Mouse (Mus musculus) hindbrain, embryonic 16.5 days (tissue): Measurements from ENCODE around the gene Cnp. TPM values are rescaled to one million over a fixed set of nuclear protein-coding genes. Genes with fewer than 3 reads are reported as not detected.

Experiments used
- ATAC-seq: fragments of 200-750 bp; cut with Nextera tagmentation; 2 replicates; pipeline ENCODE4 v1.8.0; 2017; ENCODE audit warnings: moderate TSS enrichment, moderate library complexity
- H3K27ac ChIP-seq: fragments of 300-500 bp; sonication (generic); 2 replicates; pipeline ENCODE4 v1.5.1; 2014; ENCODE audit warnings: low read depth, mild to moderate bottlenecking, control low read depth, low read length, moderate library complexity
- H3K27me3 ChIP-seq: fragments of 300-500 bp; sonication (generic); replicated peaks from 2 replicates; pipeline ENCODE4 v1.6.1; 2014; ENCODE audit warnings: low read length; ENCODE audit not compliant: control insufficient read depth, insufficient read depth
- H3K36me3 ChIP-seq: fragments of 300-500 bp; sonication (generic); 2 replicates; pipeline ENCODE4 v1.6.1; 2014; ENCODE audit warnings: mild to moderate bottlenecking, low read length, moderate library complexity, mixed read lengths; ENCODE audit not compliant: control insufficient read depth, insufficient read depth
- H3K4me1 ChIP-seq: fragments of 300-500 bp; sonication (generic); 2 replicates; pipeline ENCODE4 v1.6.1; 2014; ENCODE audit warnings: low read depth, low read length; ENCODE audit not compliant: control insufficient read depth, insufficient read depth
- H3K4me2 ChIP-seq: fragments of 300-500 bp; sonication (generic); 2 replicates; pipeline ENCODE4 v1.6.1; 2014; ENCODE audit warnings: mild to moderate bottlenecking, low read length, control low read depth, moderate library complexity
- H3K4me3 ChIP-seq: fragments of 300-500 bp; sonication (generic); 2 replicates; pipeline ENCODE4 v1.5.1; 2014; ENCODE audit warnings: mild to moderate bottlenecking, low read length, control low read depth, moderate library complexity
- H3K9ac ChIP-seq: fragments of 300-500 bp; sonication (generic); 2 replicates; pipeline ENCODE4 v1.6.1; 2014; ENCODE audit warnings: low read depth, mild to moderate bottlenecking, control low read depth, low read length, moderate library complexity
- H3K9me3 ChIP-seq: fragments of 300-500 bp; sonication (generic); 2 replicates; pipeline ENCODE4 v1.6.1; 2014; ENCODE audit warnings: mild to moderate bottlenecking, low read length, moderate library complexity; ENCODE audit not compliant: control insufficient read depth
- WGBS: fragments of 180-500 bp; shearing (Covaris S2); extraction: QIAGEN DNeasy Blood & Tissue Kit; methylation state at CpG from one replicate; pipeline ENCODE4 v1.1.7; 2014; 5-methylcytosine and 5-hydroxymethylcytosine counted together
- polyA plus RNA-seq: library from polyadenylated mRNA; unstranded; fragments of >200 nt; fragmentation: Nextera tagmentation; extraction: Ambion mirVana; gene quantifications from 2 replicates; pipeline ENCODE4 v1.2.1, GENCODE M21; 2015

Gene Cnp
- polyA plus RNA-seq, 1 experiment from 2014 or later: 85.0 TPM

DNA sequence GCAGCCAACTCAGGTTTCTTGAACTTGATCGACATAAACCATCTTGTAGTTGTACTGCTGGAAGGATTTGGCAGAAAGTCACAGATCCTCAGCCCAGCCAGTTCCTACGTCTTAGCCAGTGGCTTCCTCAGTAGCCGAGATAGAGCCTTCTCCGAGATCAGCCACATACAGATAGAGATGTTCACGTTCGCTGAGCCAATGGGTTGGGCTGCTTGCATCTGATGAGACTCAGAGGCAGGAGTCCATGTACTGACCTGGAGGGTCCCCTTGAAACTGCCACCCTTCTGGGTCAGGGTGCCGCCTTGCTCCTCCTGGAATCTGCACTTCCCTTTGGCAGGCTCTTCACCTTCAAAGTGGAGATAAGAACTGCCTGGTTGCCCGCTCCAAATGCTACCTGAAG is 25.2 kb upstream of the Cnp start:
- no peaks in the 10 kb centered on the region for H3K36me3 ChIP-seq
- peaks cover 12% of the 10 kb centered on the region; the same call in 1 of the 2 replicates for H3K4me1 ChIP-seq
- H3K9ac ChIP-seq: no peak overlapping the region
- no peaks in the 10 kb centered on the region; the same call in 1 of the 2 replicates for H3K27me3 ChIP-seq
- H3K27ac ChIP-seq: no peak overlapping the region
- H3K9me3 ChIP-seq: no peaks in the 10 kb centered on the region
- WGBS: 86% methylated on average over 8 of the region's 8 CpGs
- no peak for ATAC-seq
- H3K4me2 ChIP-seq: no peak overlapping the region
- H3K4me3 ChIP-seq: no peak overlapping the region

DNA sequence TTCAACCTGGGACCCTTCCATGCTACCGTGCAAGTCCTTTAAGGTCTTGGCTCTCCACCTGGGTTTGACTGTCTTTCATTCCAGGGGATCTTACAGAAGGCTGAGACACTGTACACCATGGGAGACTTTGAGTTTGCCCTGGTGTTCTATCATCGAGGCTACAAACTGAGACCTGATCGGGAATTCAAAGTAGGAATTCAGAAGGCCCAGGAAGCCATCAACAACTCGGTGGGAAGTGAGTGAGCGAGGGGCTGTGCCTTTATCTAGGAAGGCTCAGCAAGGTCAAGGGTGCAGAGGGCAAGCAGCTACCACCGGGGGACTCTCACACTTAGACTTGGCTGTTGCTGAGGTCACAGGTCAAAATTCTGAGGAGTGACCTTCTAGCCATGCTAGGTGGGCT is 24.6 kb upstream of the Cnp start:
- H3K4me1 ChIP-seq: peaks cover 8% of the 10 kb centered on the region; the same call in 1 of the 2 replicates
- no peaks in the 10 kb centered on the region; the same call in 1 of the 2 replicates for H3K27me3 ChIP-seq
- no peaks in the 10 kb centered on the region for H3K9me3 ChIP-seq
- H3K4me2 ChIP-seq: no peak overlapping the region
- WGBS: 72% methylated on average over 6 of the region's 6 CpGs
- H3K4me3 ChIP-seq: no peak overlapping the region
- H3K9ac ChIP-seq: no peak overlapping the region
- no peak overlapping the region for H3K27ac ChIP-seq
- H3K36me3 ChIP-seq: no peaks in the 10 kb centered on the region
- ATAC-seq: no peak

DNA sequence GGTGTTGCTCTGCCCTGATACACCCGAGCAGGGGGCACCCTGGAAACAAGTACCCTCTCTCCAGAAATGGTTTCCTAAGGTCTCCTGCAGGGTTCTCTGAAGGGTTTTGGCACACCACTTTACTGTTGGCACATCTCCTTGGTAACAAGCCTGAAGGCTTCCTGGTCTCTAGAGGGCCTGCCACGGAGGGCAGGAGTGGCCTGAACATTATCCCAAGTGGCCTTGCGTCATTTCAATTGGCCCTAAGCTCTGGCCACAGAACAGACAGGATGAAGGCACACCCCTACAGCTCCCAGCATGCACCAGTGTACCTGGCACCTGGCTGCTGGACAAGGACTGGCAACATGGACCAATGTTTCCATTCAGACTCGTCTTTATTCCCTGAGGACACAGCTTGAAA is 21.9 kb upstream of the Cnp start:
- no peaks in the 10 kb centered on the region for H3K4me1 ChIP-seq
- H3K4me2 ChIP-seq: no peak overlapping the region
- H3K9me3 ChIP-seq: no peaks in the 10 kb centered on the region
- no peak for ATAC-seq
- no peaks in the 10 kb centered on the region for H3K27me3 ChIP-seq
- no peaks in the 10 kb centered on the region for H3K36me3 ChIP-seq
- no peak overlapping the region for H3K9ac ChIP-seq
- no peak overlapping the region for H3K27ac ChIP-seq
- 66% methylated on average over 4 of the region's 4 CpGs for WGBS
- no peak overlapping the region for H3K4me3 ChIP-seq

DNA sequence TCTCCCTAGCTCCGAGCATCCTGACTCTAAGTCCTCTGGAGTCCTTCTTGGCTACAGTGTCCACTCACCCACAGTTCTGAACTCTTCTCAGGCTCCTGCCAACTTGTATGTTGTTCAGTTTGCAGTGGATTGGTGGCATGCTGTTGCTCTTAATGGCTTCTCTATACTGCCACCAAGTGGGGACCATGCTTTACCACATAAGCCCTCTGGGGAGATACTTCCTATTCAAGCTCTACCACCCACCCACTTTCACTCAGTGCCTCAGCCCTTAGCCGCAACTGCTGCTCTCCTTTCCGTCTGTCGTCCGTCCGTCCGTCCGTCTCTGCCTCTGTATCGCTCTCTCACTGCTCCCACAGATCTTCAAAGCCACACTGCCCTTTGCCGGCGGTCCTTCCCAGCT is 19.1 kb upstream of the Cnp start:
- no peaks in the 10 kb centered on the region for H3K9me3 ChIP-seq
- H3K4me3 ChIP-seq: no peak overlapping the region
- H3K27ac ChIP-seq: no peak overlapping the region
- H3K27me3 ChIP-seq: no peaks in the 10 kb centered on the region
- H3K36me3 ChIP-seq: no peaks in the 10 kb centered on the region
- WGBS: 20% methylated on average over 11 of the region's 11 CpGs
- no peak for ATAC-seq
- H3K4me2 ChIP-seq: peak overlapping the region; percentile 44
- no peak overlapping the region for H3K9ac ChIP-seq
- H3K4me1 ChIP-seq: no peaks in the 10 kb centered on the region

DNA sequence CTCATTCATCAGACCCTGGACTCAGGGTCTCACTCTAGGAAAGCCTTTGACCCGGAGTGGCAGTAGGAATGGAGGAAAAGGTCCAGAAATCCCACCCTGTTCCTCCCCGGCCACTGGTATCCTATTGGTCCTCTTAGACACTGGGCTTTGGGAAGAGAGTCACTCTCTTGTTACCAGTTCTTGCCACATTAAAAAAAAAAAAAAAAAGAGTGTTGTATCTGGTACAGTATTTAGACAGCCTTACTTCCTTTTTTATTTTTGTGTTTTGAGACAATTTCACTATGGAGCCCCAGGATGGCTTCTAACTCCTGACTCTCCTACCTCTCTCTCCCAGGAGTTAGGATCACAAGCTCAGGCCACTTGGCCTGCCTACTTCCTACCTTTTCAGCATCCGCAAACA is 17.1 kb upstream of the Cnp start:
- Histone ChIP-seq H3K4me3 (no peak overlapping the region), H3K9ac (no peak overlapping the region), H3K27ac (no peak overlapping the region), H3K27me3 (no peaks in the 10 kb centered on the region), H3K36me3 (no peaks in the 10 kb centered on the region), H3K4me1 (no peaks in the 10 kb centered on the region), H3K4me2 (no peak overlapping the region), H3K9me3 (no peaks in the 10 kb centered on the region)
- ATAC-seq: no peak
- WGBS: 82% methylated on average over 3 of the region's 3 CpGs

DNA sequence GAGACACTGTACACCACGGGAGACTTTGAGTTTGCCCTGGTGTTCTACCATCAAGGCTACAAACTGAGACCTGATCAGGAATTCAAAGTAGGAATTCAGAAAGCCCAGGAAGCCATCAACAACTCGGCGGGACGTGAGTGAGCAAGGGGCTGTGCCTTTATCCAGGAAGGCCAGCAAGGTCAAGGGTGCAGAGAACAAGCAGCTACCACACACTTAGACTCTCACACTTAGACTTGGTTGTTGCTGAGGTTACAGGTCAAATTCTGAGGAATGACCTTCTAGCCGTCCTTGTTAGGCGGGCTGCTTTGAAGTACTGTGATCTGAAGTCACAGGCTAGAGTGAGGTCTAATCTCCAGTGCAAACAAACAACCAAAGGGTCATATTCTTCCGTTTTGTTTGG is 15.2 kb upstream of the Cnp start:
- Histone ChIP-seq H3K27me3 (no peaks in the 10 kb centered on the region), H3K4me1 (no peaks in the 10 kb centered on the region), H3K9ac (no peak overlapping the region), H3K9me3 (no peaks in the 10 kb centered on the region), H3K27ac (no peak overlapping the region), H3K4me2 (no peak overlapping the region), H3K4me3 (no peak overlapping the region), H3K36me3 (no peaks in the 10 kb centered on the region)
- no peak for ATAC-seq
- WGBS: 46% methylated on average over 7 of the region's 7 CpGs

DNA sequence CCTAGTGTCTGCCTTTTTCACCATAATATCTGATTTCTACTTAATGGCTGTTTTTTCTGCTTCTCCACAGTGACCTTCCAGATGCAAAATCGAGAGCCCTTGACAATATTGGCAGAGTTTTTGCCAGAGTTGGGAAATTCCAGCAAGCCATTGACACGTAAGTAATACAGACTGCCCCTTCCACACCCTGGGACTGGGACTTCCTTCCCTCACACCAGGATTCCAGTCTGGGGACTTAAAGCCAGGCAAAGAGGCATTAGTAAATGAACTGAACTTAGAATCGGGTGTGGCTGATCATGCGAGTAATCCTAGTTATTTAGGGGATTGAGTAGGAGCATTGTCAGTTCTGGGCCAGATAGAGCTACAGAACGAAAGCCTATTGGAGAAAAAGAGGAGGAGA is 13.0 kb upstream of the Cnp start:
- H3K9me3 ChIP-seq: no peaks in the 10 kb centered on the region
- H3K36me3 ChIP-seq: no peaks in the 10 kb centered on the region
- H3K4me2 ChIP-seq: no peak overlapping the region
- no peak overlapping the region for H3K4me3 ChIP-seq
- no peak for ATAC-seq
- 59% methylated on average over 5 of the region's 5 CpGs for WGBS
- H3K4me1 ChIP-seq: no peaks in the 10 kb centered on the region
- no peak overlapping the region for H3K9ac ChIP-seq
- no peak overlapping the region for H3K27ac ChIP-seq
- no peaks in the 10 kb centered on the region for H3K27me3 ChIP-seq

DNA sequence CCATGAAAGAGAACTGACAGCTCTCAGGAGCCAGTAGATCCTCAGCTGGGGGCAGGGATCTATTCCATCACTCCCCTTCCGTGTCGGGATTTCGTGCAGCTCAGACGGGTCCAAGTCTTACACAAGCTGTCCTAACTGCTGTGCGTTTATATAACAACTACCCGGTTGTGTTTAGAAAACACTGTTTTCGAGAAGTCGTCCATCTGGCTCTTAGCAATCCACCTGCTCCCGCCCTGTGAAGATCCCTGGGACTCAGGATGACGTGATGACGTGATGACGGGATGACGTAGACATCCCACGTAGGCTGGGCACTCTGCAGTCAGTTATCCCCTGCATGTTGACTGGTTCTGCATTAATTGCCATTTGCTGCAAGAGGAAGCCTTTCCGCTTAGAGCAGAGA is 10.4 kb upstream of the Cnp start:
- Histone ChIP-seq H3K27ac (no peak overlapping the region), H3K9me3 (no peaks in the 10 kb centered on the region), H3K27me3 (no peaks in the 10 kb centered on the region), H3K4me1 (no peaks in the 10 kb centered on the region), H3K4me3 (no peak overlapping the region), H3K4me2 (no peak overlapping the region), H3K9ac (no peak overlapping the region), H3K36me3 (no peaks in the 10 kb centered on the region)
- ATAC-seq: no peak
- WGBS: 80% methylated on average over 15 of the region's 15 CpGs

DNA sequence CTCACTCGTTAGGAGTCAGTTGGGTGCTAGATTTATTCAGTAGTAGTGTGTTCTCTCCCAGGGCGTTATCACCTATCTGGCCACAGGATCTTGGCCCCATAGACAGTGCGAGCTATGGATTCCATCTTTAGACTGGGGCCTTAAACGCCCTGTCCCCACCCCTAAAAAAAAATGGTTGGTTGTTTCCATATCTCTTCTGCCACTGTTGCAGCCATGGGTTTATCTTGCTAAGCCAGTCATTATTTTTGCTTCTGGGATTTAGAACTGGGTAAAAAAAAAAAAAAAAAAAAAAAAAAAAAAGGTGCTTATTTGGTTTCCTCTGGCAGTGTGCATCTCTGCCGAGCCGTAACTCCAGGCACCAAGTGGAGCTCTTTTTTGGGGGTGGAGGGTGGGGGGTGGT is 10.0 kb upstream of the Cnp start:
- no peak for ATAC-seq

DNA sequence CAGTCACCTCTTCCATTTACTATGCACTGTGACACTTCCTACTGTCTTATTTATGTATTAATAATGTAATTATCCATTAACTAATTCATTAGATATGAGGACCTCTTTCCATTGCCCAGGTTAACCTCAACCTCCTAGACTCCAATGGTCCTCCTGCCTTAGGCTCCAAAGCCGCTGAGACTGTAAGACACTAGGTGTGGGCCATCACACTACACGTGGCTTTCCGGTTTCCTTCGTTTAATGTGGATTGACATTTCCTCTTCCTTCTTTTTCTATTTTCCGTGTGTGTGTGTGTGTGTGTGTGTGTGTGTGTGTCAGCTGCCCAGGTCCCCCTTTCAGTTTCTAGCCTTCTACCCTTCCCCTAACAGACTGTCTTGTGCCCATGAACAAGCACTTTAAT is 7.5 kb upstream of the Cnp start:
- no peaks in the 10 kb centered on the region for H3K9me3 ChIP-seq
- 82% methylated on average over 5 of the region's 5 CpGs for WGBS
- no peak overlapping the region for H3K4me3 ChIP-seq
- no peak overlapping the region for H3K27ac ChIP-seq
- no peaks in the 10 kb centered on the region for H3K36me3 ChIP-seq
- peaks cover 9% of the 10 kb centered on the region; the same call in 1 of the 2 replicates for H3K4me1 ChIP-seq
- H3K9ac ChIP-seq: no peak overlapping the region
- ATAC-seq: no peak
- H3K4me2 ChIP-seq: no peak overlapping the region
- H3K27me3 ChIP-seq: no peaks in the 10 kb centered on the region; the same call in 1 of the 2 replicates

More for the DNA sequence above, 10.0 kb upstream of the Cnp start:
- Histone ChIP-seq H3K27ac (no peak overlapping the region), H3K9me3 (no peaks in the 10 kb centered on the region), H3K27me3 (no peaks in the 10 kb centered on the region), H3K4me3 (no peak overlapping the region), H3K36me3 (no peaks in the 10 kb centered on the region), H3K4me1 (no peaks in the 10 kb centered on the region), H3K4me2 (no peak overlapping the region), H3K9ac (no peak overlapping the region)
- WGBS: 86% methylated on average over 6 of the region's 6 CpGs
